Mouse (Mus musculus) kidney, embryonic 14.5 days (tissue): ENCODE results near the gene Ghrl. TPM values are rescaled to one million over a fixed set of nuclear protein-coding genes. Genes with fewer than 3 reads are reported as not detected.

Experiments
- ATAC-seq: fragments of 200-750 bp; cut with Nextera tagmentation; 2 replicates; pipeline ENCODE4 v1.8.0; 2017; ENCODE audit warnings: moderate number of reproducible peaks, mild to moderate bottlenecking, moderate TSS enrichment, moderate library complexity; ENCODE audit not compliant: low FRiP score, low TSS enrichment
- H3K27ac ChIP-seq: fragments of 300-500 bp; sonication (generic); 2 replicates; pipeline ENCODE4 v1.5.1; 2014; ENCODE audit warnings: low read depth, mild to moderate bottlenecking, low read length, moderate library complexity, mixed read lengths
- H3K27me3 ChIP-seq: fragments of 300-500 bp; sonication (generic); 2 replicates; pipeline ENCODE4 v1.6.1; 2014; ENCODE audit warnings: mild to moderate bottlenecking, low read length; ENCODE audit not compliant: control insufficient read depth, insufficient read depth
- H3K36me3 ChIP-seq: fragments of 300-500 bp; sonication (generic); 2 replicates; pipeline ENCODE4 v1.6.1; 2014; ENCODE audit warnings: low read length, mixed read lengths; ENCODE audit not compliant: control insufficient read depth, insufficient read depth
- H3K4me1 ChIP-seq: fragments of 300-500 bp; sonication (generic); 2 replicates; pipeline ENCODE4 v1.6.1; 2014; ENCODE audit warnings: low read length, mixed read lengths; ENCODE audit not compliant: control insufficient read depth, insufficient read depth
- H3K4me2 ChIP-seq: fragments of 300-500 bp; sonication (generic); replicated peaks from 2 replicates; pipeline ENCODE4 v1.6.1; 2014; ENCODE audit warnings: low read depth, mild to moderate bottlenecking, low read length
- H3K4me3 ChIP-seq: fragments of 300-500 bp; sonication (generic); 2 replicates; pipeline ENCODE4 v1.5.1; 2014; ENCODE audit warnings: mild to moderate bottlenecking, low read length
- H3K9ac ChIP-seq: fragments of 300-500 bp; sonication (generic); 2 replicates; pipeline ENCODE4 v1.6.1; 2014; ENCODE audit warnings: low read depth, mild to moderate bottlenecking, low read length, moderate library complexity
- H3K9me3 ChIP-seq: fragments of 300-500 bp; sonication (generic); 2 replicates; pipeline ENCODE4 v1.6.1; 2016; ENCODE audit warnings: low read length; ENCODE audit not compliant: control insufficient read depth
- WGBS: fragments of 180-500 bp; shearing (Covaris S2); extraction: QIAGEN DNeasy Blood & Tissue Kit; methylation state at CpG from one replicate; pipeline ENCODE4 v1.1.7; 2014; 5-methylcytosine and 5-hydroxymethylcytosine counted together
- microRNA-seq: library from miRNA; unstranded; fragments of <30 nt; microRNA quantifications from one replicate; pipeline ENCODE4, GENCODE M21; 2016
- polyA plus RNA-seq: library from polyadenylated mRNA; unstranded; fragments of >200 nt; fragmentation: Nextera tagmentation; extraction: Ambion mirVana; gene quantifications from 2 replicates; pipeline ENCODE4 v1.2.1, GENCODE M21; 2014

The Ghrl gene
- polyA plus RNA-seq, 1 experiment from 2014 or later: 0.60 TPM

GRCm38 (mm10) chr6:113667611-113668122 lies 52.0 kb downstream of the Ghrl start:
- no peak for ATAC-seq
- 36% methylated on average over 8 of the region's 8 CpGs for WGBS

More at GRCm38 (mm10) chr6:113667611-113668122, 52.0 kb downstream of the Ghrl start:
- H3K4me3 ChIP-seq: no peak overlapping the region
- H3K4me1 ChIP-seq: peaks cover 7% of the 10 kb centered on the region; the same call in 1 of the 2 replicates
- H3K9me3 ChIP-seq: no peaks in the 10 kb centered on the region
- no peak overlapping the region for H3K4me2 ChIP-seq
- no peak overlapping the region for H3K9ac ChIP-seq
- no peak overlapping the region; the same call in 1 of the 2 replicates for H3K27ac ChIP-seq
- H3K36me3 ChIP-seq: no peaks in the 10 kb centered on the region
- H3K27me3 ChIP-seq: no peaks in the 10 kb centered on the region

Small RNA genes within 50 kb of the gene (microRNA-seq; reads per million reads assigned to microRNA genes)
- gene Mir7042: 1.1 reads per million

Other genes starting within 250 kb of the Ghrl start
- gene Il17rc, start 248.5 kb downstream of the Ghrl start, polyA plus RNA-seq: 9.3 and 9.5 TPM in 2 replicates
- gene Creld1, start 236.6 kb downstream of the Ghrl start, polyA plus RNA-seq: 22.9 and 25.4 TPM in 2 replicates
- gene Prrt3, start 217.9 kb downstream of the Ghrl start, polyA plus RNA-seq: 0.73 and 1.6 TPM in 2 replicates
- gene Emc3, start 188.2 kb downstream of the Ghrl start, polyA plus RNA-seq: 81.3 and 98.0 TPM in 2 replicates
- 12.0 and 16.1 TPM in 2 replicates for gene Fancd2, start 188.2 kb downstream of the Ghrl start, polyA plus RNA-seq
- gene Fancd2os, start 119.2 kb downstream of the Ghrl start, polyA plus RNA-seq: 0.28 and 1.0 TPM in 2 replicates
- 233 and 273 TPM in 2 replicates for gene Brk1, start 115.1 kb downstream of the Ghrl start, polyA plus RNA-seq
- 25.9 and 40.7 TPM in 2 replicates for gene Vhl, start 95.9 kb downstream of the Ghrl start, polyA plus RNA-seq
- 1.9 and 2.6 TPM in 2 replicates for gene Irak2, start 81.4 kb downstream of the Ghrl start, polyA plus RNA-seq
- 0.93 and 1.9 TPM in 2 replicates for gene Tatdn2, start 22.8 kb downstream of the Ghrl start, polyA plus RNA-seq
- 286 and 297 TPM in 2 replicates for gene Sec13, start 20.9 kb upstream of the Ghrl start, polyA plus RNA-seq